Mouse (Mus musculus): ENCODE measurements around the gene Arhgdig. TPM values are rescaled to one million over a fixed set of nuclear protein-coding genes. Genes with fewer than 3 reads are reported as not detected.
A peak's percentile ranks its signal among the peaks of the same experiment; 100 is the strongest.

Gene Arhgdig
- polyA plus RNA-seq, 1 experiment from 2014 or later, result 133 TPM

DNA sequence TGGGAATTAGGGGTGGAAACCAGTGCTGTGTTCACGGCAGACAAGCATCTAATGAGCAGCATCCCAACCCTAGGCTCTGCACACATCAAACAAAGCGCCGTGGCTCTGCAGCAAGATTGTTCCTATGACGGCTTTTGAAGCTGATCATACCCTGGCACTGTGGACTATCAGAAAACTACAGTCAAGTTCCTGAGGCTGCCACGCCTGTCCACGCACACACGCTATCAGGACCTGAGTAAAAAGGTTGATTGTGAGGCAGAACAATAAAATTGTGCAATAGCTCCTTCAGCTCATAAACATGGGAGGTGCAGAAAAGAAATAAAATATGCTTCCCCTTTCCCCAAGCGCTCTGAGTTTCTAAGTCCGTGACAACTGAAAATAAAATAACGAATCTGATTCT, 30.1 kb upstream of the Arhgdig start:
- peaks cover 2% of the 10 kb centered on the region; the same call in 1 of the 2 replicates for H3K4me1 ChIP-seq (replicated peaks; ENCODE audit: control insufficient read depth, insufficient read depth)
- H3K9me3 ChIP-seq (ENCODE audit: control insufficient read depth, low read length), result no peaks in the 10 kb centered on the region
- DNase-seq (ENCODE audit: low spot score) (peak; percentile 70), ATAC-seq (ENCODE audit: low FRiP score, low TSS enrichment) (peak; percentile 89)
- no peak for TF ChIP-seq EP300 (optimal IDR thresholded peaks at IDR 0.05)
- TF ChIP-seq CTCF (IDR thresholded peaks at IDR 0.05; ENCODE audit: low read depth), result no peak
- no peaks in the 10 kb centered on the region for H3K27me3 ChIP-seq (ENCODE audit: control insufficient read depth, insufficient read depth, low read length)
- H3K27ac ChIP-seq (replicated peaks), result no peak overlapping the region
- no peak overlapping the region for H3K4me2 ChIP-seq (replicated peaks; ENCODE audit: low read depth)
- no peak overlapping the region for H3K4me3 ChIP-seq (ENCODE audit: low read depth, low read length)
- 54% methylated on average over 10 of the region's 10 CpGs for WGBS
- H3K36me3 ChIP-seq (ENCODE audit: control insufficient read depth, insufficient read depth, low read length), result no peaks in the 10 kb centered on the region
- no peak overlapping the region for H3K9ac ChIP-seq (ENCODE audit: low read length)

DNA sequence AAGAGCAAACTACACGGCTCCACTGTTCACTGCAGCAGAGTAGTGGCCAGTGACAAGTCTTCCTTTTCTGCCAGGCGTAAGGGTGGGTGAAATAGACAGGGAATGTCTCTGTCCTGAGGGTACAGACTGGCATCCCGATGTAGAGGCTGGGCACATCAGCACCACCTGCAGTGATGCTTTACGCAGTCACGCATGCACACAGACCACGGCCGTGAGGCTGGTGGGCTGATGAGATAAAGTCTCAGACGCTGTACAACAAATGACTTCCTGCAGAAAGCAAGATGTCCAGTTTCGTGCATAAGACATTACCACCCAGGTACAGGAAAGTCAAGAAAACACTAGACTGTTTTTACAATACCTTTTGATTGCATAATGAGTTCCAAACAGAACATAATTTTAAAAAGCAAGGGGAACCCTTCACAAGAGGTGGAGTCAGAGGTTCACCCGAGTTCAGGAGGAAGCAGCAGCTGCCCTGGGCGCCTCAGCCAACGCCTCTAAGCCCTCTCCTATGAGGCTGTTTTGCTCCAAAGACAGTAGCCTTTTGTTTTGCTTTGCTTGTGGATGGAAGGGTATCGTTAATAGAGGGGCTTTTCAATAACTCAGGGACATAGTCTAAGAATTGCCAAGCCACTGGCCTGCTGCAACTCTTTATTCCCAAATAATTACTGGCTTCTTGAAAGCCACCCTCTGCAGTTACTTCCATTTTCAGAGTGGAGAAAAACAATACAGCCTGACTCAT, 27.7 kb upstream of the Arhgdig start:
- H3K4me3 ChIP-seq (ENCODE audit: low read depth, low read length), result no peak overlapping the region
- no peak for DNase-seq (ENCODE audit: low spot score)
- ATAC-seq (ENCODE audit: low FRiP score, low TSS enrichment), result no peak
- no peaks in the 10 kb centered on the region for H3K36me3 ChIP-seq (ENCODE audit: control insufficient read depth, insufficient read depth, low read length)
- no peaks in the 10 kb centered on the region for H3K27me3 ChIP-seq (ENCODE audit: control insufficient read depth, insufficient read depth, low read length)
- H3K27ac ChIP-seq (replicated peaks), result peak overlapping the region; percentile 37
- H3K9ac ChIP-seq (ENCODE audit: low read length), result no peak overlapping the region
- H3K4me1 ChIP-seq (replicated peaks; ENCODE audit: control insufficient read depth, insufficient read depth), result peaks cover 2% of the 10 kb centered on the region; the same call in 1 of the 2 replicates
- H3K9me3 ChIP-seq (ENCODE audit: control insufficient read depth, low read length), result no peaks in the 10 kb centered on the region
- H3K4me2 ChIP-seq (replicated peaks; ENCODE audit: low read depth), result no peak overlapping the region
- 60% methylated on average over 13 of the region's 13 CpGs for WGBS
- TF ChIP-seq CTCF (IDR thresholded peaks at IDR 0.05; ENCODE audit: low read depth) (no peak), EP300 (optimal IDR thresholded peaks at IDR 0.05) (no peak)

DNA sequence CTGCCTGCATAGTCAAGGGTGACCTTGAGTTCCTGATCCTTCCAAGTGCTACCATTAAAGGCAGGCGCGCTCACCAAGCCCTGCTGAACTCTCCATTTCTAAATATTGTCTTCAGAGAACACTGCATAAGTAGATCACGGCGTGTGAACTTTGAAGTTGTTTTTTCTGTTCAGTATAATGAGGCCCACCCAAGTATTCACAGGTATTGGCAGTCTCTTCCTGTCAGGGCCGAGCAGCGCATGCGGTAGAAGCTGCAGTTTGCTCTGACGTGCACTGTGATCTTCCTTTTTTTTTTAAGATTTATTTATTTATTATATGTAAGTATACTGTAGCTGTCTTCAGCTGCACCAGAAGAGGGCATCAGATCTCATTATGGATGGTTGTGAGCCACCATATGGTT, 26.8 kb upstream of the Arhgdig start:
- 81% methylated on average over 8 of the region's 8 CpGs for WGBS

DNA sequence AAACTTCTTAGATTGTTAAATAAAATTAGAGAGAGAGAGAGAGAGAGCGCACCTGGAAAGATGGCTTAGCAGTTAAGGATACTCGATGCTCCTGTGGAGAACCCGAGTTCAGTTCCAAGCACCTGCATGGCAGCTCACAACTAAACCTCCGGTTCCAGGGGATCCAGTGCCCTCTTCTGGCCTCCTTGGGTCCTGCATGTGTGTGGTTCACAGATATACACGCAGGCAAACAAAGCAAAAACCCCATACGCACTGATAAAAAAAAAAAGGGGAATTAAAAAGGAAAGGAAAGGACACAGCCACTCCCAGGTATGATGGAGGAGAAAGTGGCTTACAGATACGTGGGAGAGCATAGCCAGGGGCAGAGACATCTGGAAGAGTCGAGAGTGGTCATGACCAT, 25.3 kb upstream of the Arhgdig start:
- Histone ChIP-seq H3K9ac (ENCODE audit: low read length) (no peak overlapping the region), H3K4me3 (ENCODE audit: low read depth, low read length) (no peak overlapping the region), H3K27me3 (ENCODE audit: control insufficient read depth, insufficient read depth, low read length) (no peaks in the 10 kb centered on the region), H3K27ac (replicated peaks) (no peak overlapping the region), H3K4me2 (replicated peaks; ENCODE audit: low read depth) (no peak overlapping the region), H3K4me1 (replicated peaks; ENCODE audit: control insufficient read depth, insufficient read depth) (0 out of 2 replicates have a peak, but pooled peaks cover 2% of the 10 kb centered on the region), H3K36me3 (ENCODE audit: control insufficient read depth, insufficient read depth, low read length) (no peaks in the 10 kb centered on the region), H3K9me3 (ENCODE audit: control insufficient read depth, low read length) (no peaks in the 10 kb centered on the region)
- TF ChIP-seq EP300 (optimal IDR thresholded peaks at IDR 0.05) (no peak), CTCF (IDR thresholded peaks at IDR 0.05; ENCODE audit: low read depth) (peak; percentile 62)
- 68% methylated on average over 8 of the region's 8 CpGs for WGBS
- ATAC-seq (ENCODE audit: low FRiP score, low TSS enrichment), result no peak
- no peak for DNase-seq (ENCODE audit: low spot score)

More for the DNA sequence above, 26.8 kb upstream of the Arhgdig start:
- Histone ChIP-seq H3K4me1 (replicated peaks; ENCODE audit: control insufficient read depth, insufficient read depth) (0 out of 2 replicates have a peak, but pooled peaks cover 2% of the 10 kb centered on the region), H3K27ac (replicated peaks) (no peak overlapping the region), H3K4me2 (replicated peaks; ENCODE audit: low read depth) (no peak overlapping the region), H3K27me3 (ENCODE audit: control insufficient read depth, insufficient read depth, low read length) (no peaks in the 10 kb centered on the region), H3K4me3 (ENCODE audit: low read depth, low read length) (no peak overlapping the region), H3K9me3 (ENCODE audit: control insufficient read depth, low read length) (no peaks in the 10 kb centered on the region), H3K9ac (ENCODE audit: low read length) (no peak overlapping the region), H3K36me3 (ENCODE audit: control insufficient read depth, insufficient read depth, low read length) (no peaks in the 10 kb centered on the region)
- TF ChIP-seq CTCF (IDR thresholded peaks at IDR 0.05; ENCODE audit: low read depth), result no peak
- no peak for TF ChIP-seq EP300 (optimal IDR thresholded peaks at IDR 0.05)
- ATAC-seq (ENCODE audit: low FRiP score, low TSS enrichment) (no peak), DNase-seq (ENCODE audit: low spot score) (no peak)

DNA sequence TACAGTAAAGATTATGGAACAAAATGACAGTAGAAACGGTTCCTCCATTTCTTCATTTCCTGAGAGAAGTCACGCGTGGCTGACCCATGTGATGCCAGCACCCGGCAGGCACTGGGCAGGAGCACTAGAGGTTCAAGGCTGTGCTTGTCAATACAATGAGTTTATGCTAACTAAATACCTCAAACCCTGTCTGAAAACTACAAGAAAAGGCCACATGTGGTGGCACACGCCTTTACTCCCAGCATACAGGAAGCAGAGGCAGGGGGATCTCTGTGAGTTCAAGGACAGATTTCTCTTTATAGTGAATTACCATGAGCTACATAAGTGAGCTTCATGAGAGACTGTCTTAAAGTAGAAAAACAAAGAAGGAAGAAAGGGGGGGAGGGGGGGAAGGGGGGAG, 23.6 kb upstream of the Arhgdig start:
- Histone ChIP-seq H3K9ac (ENCODE audit: low read length) (no peak overlapping the region), H3K27me3 (ENCODE audit: control insufficient read depth, insufficient read depth, low read length) (no peaks in the 10 kb centered on the region), H3K4me2 (replicated peaks; ENCODE audit: low read depth) (no peak overlapping the region), H3K4me3 (ENCODE audit: low read depth, low read length) (no peak overlapping the region), H3K4me1 (replicated peaks; ENCODE audit: control insufficient read depth, insufficient read depth) (0 out of 2 replicates have a peak, but pooled peaks cover 2% of the 10 kb centered on the region), H3K36me3 (ENCODE audit: control insufficient read depth, insufficient read depth, low read length) (no peaks in the 10 kb centered on the region), H3K27ac (replicated peaks) (no peak overlapping the region), H3K9me3 (ENCODE audit: control insufficient read depth, low read length) (no peaks in the 10 kb centered on the region)
- WGBS, result 91% methylated on average over 5 of the region's 5 CpGs
- no peak for DNase-seq (ENCODE audit: low spot score)
- ATAC-seq (ENCODE audit: low FRiP score, low TSS enrichment), result no peak
- no peak for TF ChIP-seq CTCF (IDR thresholded peaks at IDR 0.05; ENCODE audit: low read depth)
- no peak for TF ChIP-seq EP300 (optimal IDR thresholded peaks at IDR 0.05)

DNA sequence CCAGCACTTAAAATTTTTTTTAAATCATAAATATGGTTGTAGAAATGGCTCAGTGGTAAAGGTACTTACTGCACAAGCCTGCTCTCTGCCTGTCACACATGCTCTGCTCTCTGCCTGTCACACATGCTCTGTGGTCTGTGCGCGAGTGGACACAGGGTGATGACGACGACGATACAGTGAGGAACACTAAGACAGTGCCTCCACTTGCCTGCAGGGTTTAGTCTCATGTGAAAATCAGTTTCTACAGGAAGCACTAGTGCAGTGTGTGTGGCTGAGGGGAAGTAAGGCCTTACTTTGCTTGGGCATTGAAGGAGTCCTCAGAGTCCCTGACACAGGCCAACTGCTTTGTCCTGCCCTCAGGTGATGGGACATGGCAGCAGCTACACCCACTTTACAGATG, 22.2 kb upstream of the Arhgdig start:
- no peak for TF ChIP-seq EP300 (optimal IDR thresholded peaks at IDR 0.05)
- TF ChIP-seq CTCF (IDR thresholded peaks at IDR 0.05; ENCODE audit: low read depth), result no peak
- H3K9me3 ChIP-seq (ENCODE audit: control insufficient read depth, low read length), result no peaks in the 10 kb centered on the region
- H3K9ac ChIP-seq (ENCODE audit: low read length), result no peak overlapping the region
- no peak overlapping the region for H3K4me3 ChIP-seq (ENCODE audit: low read depth, low read length)
- H3K4me1 ChIP-seq (replicated peaks; ENCODE audit: control insufficient read depth, insufficient read depth), result no peaks in the 10 kb centered on the region
- H3K27me3 ChIP-seq (ENCODE audit: control insufficient read depth, insufficient read depth, low read length), result no peaks in the 10 kb centered on the region
- WGBS, result 90% methylated on average over 5 of the region's 5 CpGs
- H3K27ac ChIP-seq (replicated peaks), result no peak overlapping the region
- H3K36me3 ChIP-seq (ENCODE audit: control insufficient read depth, insufficient read depth, low read length), result no peaks in the 10 kb centered on the region
- DNase-seq (ENCODE audit: low spot score) (no peak), ATAC-seq (ENCODE audit: low FRiP score, low TSS enrichment) (no peak)
- H3K4me2 ChIP-seq (replicated peaks; ENCODE audit: low read depth), result no peak overlapping the region

All from stomach, postnatal 0 days (tissue).